Mouse (Mus musculus) lung, postnatal 25 days (tissue): Measurements from ENCODE around the gene Coro7.
"Not testable (repeated sequence)": the region's sequence is repeated elsewhere in the genome, so short reads cannot be mapped to it uniquely, and the experiment has no call there.

Experiments
- DNase-seq: peaks from one replicate; pipeline ENCODE4 v3.0.0; 2022; ENCODE audit warnings: low spot score

Coro7 gene

DNA sequence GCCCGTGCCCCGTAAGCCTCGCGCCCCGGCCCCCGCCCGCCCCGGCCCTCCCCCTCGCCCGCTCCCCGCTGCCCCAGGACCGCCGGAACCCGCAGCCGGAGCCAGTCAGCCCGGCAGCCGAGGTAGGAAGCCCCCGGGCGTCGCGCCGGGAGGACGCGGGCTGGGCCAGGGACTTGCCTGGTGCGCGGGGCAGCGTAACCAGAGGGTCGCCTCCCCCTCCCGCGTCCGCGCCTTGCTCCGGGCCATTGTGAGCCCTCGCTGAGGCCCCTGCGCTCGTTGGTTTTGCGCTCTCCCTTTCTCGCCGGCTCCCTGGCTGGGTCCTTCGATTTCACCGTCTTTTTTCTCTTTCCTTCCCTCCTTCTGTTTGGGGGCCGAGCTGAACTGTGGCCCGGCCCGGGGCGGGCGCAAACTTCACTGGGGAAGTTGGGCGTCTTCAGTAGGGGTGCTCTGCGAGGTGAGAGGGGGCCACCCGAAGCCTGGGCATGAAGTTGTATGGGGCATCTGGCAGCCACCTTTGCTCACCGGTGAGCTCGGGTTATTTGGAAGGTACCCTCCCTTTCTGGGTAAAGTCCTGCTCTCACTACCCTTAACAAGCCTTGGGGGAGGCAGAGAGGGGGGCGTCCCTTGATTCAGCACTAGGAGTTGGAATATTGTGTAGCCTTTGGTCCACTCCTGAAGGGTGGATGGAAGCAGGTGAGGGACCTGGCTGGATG, 84.6 kb downstream of the Coro7 start:
- no peak for DNase-seq

DNA sequence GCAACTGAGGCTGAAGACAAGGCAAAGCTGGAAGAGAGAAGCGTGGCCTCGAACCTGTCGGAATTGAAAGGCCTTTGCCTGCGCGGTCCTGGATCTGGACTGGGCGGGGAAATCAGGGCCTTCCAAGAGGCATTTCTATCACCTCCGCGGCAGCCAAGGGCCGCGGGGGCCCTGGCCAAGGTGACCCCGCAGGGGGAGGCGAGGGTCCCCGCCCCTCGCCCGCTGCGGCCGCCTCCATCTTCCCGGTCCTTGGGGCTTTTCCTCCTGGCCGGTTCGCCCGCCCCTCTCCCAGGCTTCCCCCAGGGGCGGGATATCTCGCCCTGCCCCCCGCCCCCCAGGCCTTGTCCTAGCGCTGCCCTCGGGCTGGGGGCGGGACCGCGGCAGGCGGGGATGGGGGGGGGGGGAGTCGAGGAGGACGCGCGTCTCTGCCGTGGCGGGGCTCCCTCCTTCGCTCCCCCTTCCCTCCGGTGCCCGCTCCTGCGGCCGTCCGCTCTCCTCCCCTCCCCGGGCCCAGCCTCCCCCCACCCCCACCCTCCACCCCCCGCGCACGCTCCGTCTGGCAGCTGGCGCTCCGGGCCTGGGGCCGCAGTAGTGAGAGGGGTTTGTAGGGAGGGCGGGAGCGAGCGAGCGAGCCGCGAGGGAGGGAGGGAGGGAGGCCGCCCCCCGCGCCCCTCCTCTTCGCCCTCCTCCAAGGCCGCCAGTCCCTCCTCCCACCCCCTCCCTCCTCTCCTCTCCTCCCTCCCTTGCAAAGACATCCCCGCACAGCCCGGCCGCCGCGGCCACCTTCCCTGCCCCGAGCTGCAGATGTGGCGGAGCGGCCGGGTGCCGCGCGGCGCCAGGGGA, 85.4 kb downstream of the Coro7 start, which contains the start of gene Glis2:
Gene Glis2 (plus strand): TSS at position 743 of the 843 bp plus-strand sequence.
- DNase-seq = peak; percentile 46

DNA sequence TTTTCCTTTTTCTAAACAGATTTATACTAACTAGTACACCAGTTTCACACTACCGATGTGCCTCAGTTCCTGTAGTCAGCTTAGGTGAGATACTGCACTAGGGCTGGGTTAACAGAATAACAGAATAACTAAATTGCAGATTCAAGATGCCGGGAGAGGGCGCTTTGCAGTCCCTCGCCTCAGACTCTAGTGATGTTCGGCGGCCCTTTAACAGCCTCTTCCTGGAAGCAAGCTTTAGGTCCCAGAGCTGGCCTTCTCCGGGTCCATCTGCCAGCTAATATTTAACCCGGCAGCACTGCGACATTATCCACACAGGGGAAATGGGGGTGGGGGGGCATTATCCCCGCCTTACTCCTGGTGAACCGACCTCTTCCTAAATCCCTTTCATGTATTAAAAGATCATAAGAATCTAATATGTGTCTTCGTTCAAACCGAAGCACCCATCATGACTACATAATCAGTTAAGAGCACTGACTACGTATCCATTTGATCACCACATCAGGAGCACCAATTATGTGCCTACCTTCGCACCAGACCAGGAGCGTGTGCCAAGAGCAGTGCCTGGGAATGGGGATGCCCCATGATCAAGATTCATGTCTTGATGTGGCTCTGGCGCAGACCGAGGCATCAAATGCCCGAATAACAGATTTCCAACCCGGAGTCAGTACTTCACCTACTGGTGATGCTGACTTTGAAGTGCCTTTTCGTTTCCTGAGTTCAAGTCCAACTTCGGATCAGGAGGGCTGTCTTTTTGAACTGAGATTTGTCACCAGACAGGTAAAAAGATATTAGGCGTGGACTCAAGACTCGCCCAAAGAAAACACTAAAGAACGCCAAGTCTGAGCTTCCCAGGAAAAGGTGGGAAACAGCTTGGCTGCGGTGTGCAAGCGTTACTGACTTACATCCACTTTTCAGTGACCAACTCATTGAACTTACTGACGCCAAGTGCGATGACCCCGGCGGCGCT, 86.4 kb downstream of the Coro7 start:
- DNase-seq = peak; percentile 74

DNA sequence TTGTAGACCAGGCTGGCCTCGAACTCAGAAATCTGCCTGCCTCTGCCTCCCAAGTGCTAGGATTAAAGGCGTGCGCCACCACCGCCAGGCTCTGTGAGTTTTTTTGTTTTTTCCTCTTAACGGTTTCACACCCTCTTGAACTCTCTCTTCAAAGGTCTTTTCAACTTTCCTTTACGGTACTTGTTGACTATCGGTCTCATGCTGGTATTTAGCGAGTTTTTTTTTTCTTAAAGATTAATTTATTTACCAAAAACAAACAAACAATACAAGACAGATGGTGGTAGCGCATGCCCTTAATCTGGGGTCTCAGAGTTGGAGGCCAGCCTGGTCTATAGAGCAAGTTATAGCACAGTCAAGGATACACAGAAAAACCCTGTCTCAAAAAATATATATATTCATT, 89.3 kb downstream of the Coro7 start:
- no peak for DNase-seq

DNA sequence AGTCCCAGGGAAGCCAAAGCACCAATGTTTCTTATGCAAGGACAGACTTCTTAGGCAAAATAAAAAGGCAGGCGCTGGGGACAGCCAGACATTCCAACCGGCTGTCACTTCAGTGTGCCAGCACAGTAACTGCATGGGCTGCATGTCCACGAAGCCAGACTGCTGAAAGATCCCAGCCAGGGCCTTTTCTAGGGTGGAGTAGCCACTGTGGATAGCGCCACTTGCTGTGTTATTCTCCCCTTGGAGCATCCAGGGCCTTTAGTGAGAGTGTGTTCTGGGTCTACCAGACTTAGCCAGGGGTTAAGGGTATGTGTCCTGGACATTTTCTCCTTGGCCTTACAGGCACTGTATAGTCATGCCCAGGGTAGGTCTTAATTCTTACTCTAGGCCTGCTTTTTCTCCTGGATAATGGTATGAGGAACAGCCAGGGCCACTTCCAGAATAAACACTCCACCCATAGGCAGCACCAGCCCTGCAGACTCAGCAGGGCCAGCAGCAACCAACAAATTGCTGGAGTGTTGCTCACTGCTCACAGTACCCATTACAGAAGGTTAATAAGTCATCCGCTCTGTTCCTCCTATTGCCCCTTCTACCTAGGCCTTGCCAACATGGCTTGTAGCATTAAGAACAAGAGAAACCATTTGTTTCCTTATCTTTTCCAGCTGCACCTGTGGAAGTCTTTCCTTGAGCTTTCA, 91.9 kb downstream of the Coro7 start:
- peak; percentile 29 for DNase-seq

DNA sequence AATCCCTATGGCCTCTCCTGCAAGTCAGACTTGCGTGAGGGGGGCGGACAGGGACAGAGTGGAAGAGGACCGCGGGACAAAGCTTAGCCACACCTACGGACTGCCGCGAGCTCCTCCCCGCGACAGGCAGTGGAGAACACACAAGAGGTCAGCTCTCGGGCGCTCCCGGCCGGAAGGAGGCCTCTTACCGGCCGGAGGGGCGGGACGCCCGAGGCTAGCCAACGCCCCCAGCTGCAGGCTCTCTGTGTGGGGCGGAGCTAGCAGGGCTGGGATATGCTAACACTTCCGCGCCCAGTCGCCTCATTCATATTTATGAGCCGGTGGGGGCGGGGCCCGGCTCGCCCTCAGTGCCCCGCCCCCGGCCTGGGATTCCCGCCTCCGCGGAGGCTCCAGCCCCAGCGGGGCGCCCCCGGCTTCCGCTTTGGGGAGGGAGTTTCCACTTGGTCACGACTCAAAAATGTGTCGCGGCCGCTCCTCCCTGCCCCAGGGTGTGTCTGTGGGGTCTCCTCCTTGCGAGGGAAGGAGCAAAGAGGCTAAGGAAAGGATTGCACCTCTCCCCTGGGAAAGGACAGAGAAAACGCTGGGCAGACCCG, 93.0 kb downstream of the Coro7 start:
- peak; percentile 98 for DNase-seq

DNA sequence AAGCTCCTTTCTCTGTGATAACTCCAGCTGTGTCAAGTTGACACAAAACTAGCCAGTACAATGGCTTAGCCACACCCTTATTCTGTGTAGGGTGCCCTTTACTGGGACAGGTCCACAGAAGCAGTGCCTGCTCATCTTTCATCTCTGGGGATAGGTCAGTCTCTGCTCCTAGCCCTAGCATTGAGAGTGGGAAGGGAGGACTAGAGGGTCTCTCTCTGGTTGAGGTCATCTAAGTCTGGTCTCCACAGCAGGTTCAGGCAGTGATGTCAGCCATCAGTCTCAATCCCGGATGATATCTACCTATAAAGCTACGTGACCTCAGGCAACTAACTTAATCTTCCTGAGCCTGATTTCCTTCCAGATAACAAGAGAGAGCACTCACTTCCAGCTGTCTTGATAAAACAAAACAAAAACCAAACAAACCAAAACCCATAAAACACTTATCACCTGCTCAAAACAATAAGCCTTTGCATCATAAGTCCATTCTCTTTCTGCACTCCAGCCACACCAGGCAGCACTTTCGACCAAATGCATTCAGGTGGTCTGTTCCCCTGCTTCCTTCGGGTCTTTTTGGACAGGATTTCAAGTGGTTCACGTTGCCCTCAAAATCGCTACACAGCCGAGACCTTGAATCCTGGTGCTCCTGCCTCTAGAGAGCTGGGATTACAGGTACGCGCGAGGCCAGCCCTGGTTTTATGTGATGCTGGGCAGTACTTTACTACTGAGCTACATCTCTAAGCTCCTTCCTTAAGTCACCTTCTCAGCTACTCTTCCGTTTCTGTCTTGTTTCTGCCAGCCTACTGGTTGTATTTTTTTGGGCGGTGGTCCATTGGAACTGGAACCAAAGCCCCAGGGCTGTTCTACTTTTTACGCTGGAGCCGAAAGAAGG, 93.7 kb downstream of the Coro7 start:
- no peak for DNase-seq

DNA sequence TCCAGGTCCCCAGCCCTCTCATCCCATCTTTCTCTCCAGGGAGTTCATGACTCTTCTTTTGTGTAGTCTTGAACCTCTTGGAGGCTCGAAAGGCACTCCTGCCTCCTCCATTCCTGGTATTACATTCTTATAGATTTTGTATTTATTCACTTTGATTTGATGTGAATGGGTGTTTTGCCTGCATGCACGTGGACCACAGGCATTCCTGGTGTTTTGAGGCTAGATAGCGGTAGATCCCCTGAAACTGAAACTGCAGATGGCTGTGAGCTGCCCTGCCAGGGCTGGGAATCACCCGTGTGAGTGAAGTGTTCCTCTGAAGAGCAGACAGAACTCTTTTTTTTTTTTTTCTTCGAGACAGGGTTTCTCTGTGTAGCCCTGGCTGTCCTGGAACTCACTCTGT, 95.1 kb downstream of the Coro7 start:
- DNase-seq = no peak

DNA sequence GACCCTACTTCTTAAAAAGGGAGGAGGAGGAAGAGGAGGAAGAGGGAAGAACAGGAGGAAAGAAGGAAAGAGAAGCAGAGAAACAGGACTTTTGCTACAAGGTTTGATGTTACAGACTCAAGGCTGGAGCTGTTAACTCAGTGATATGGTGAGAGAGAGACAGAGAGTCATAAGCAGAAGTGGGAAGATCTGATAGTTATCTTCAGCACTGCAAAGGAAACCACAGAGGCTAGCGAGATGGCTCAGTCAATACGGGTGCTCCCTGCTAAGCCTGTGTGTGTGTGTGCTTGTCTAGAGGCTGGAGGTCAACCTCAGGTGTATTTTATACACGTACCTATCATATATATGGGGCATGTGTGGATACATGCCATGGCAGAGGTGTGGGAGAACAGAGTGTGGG, 95.8 kb downstream of the Coro7 start:
- no peak for DNase-seq

DNA sequence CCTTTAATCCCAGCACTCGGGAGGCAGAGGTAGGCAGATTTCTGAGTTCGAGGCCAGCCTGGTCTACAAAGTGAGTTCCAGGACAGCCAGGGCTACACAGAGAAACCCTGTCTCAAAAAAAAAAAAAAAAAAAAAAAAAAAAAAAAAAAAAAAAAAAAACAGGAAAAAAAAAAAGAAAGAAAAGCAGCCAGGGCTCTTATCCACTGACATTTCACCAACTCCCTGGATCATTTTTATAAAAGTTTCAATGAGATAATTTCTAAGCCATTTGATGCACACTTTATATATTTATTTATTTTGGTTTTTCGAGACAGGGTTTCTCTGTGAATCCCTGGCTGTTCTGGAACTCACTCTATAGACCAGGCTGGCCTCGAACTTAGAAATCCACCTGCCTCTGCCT, 98.4 kb downstream of the Coro7 start:
- DNase-seq = not testable (repeated sequence)

DNA sequence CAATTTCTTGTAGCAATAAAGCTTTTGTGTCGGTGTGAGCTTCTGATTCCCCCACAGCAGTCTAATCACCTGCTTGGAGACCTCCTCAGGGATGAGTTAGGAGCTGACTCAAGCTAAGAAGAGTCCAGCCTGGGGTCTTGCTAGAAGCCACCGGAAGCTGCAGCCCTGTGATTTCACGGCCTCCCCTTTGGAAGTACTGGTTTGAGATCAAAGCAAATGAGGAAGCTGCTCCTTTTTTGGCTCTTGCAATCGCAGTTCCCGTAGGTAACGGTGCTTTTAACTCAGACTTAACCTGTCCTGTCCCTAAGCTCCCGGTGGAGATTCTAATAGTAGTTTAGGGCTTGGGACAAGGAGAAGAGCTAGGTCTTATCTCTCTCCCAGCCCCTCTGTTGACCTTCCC, 100.9 kb downstream of the Coro7 start:
- DNase-seq = no peak

DNA sequence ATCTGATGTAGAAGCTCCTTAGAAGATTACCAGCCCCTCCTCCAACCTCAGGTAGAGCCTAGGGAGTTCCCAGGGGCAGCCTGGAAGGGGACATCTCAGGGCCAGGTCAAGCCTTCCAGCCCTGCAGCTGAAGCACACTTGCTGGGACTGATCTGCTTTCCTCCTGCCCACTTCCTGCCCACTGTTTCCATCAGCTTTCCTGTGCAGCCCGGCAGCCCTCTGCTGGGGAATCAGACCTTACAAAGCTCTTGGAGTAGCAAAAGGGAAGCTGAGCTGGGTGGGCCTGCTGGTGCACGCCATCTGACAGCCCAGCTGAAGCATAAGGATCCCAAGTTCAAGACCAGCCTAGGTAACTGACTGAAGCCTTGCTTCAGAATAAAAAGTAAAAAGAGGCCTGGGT, 102.7 kb downstream of the Coro7 start:
- DNase-seq = no peak
